Comparison of ENCODE assay signal across 1 mouse cellular context in the genomic region with DNA sequence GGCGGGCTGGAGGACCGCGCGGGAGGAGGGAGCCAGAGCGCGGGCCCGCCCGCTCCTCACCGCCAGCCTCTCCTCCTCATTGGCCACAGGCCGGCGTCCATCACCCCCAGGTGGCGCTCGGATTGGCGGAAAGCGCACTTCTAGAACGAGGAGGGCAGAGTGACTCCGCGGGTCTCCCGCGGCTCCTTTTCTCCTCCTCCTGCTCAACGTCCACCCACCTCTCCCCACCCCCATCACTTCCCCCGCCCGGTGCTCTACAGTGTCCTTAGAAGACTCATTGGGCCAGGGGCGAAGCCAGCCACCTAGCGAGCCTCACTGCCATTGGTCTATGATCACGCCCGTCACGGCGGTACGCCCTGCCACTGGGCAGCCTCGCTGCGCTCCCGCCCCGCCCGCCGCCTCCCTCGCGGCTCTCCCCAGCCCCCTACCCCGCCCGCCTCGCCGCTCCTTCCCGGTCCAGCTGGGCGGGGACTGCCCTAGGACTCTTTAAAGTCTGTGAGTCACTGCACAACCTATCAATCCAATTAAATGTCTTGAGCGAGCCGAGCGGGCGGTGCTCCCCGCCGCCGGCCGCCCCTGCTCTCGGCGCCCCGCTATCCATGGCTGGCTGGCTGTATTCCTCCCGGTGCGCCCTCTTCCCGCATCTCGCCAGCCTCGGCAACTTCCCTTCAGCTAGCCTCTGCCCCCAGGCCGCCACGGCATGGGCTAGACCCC.
TF ChIP-seq lines count a peak whose summit lies in the region.

A gene (plus strand): TSS at position 515 of the 714 bp plus-strand sequence.

TF ChIP-seq in CH12.LX, 34 proteins besides CTCF, POLR2A, EP300 and RAD21 (continued from another document):
- TF ChIP-seq USF2 (conservative IDR thresholded peaks at IDR 0.05; ENCODE audit: low read depth, low read length) = no peak
- peak; percentile 96 for TF ChIP-seq CHD2 (IDR thresholded peaks at IDR 0.05; ENCODE audit: low read length)
- TF ChIP-seq PAX5 (IDR thresholded peaks at IDR 0.05; ENCODE audit: low read length) = no peak
- peak; percentile 31; the same call in 1 of the 2 replicates for TF ChIP-seq MAX (IDR thresholded peaks at IDR 0.05; ENCODE audit: low read length)
- no peak for TF ChIP-seq JUN (IDR thresholded peaks at IDR 0.05; ENCODE audit: insufficient read depth, low read depth, low read length)
- peak; percentile 69 for TF ChIP-seq ELF1 (IDR thresholded peaks at IDR 0.05; ENCODE audit: low read depth, low read length)
- peak; percentile 72; the same call in 1 of the 2 replicates for TF ChIP-seq TCF12 (IDR thresholded peaks at IDR 0.05; ENCODE audit: low read depth, low read length)
- peak; percentile 69; the same call in 1 of the 2 replicates for TF ChIP-seq E2F4 (IDR thresholded peaks at IDR 0.05; ENCODE audit: insufficient replicate concordance, low read depth, low read length)
- peak; percentile 67; the same call in 1 of the 2 replicates for TF ChIP-seq MXI1 (IDR thresholded peaks at IDR 0.05; ENCODE audit: low read depth, low read length)
- TF ChIP-seq ZMIZ1 (IDR thresholded peaks at IDR 0.05; ENCODE audit: low read depth, low read length) = peak; percentile 86
- no peak for TF ChIP-seq GABPA (IDR thresholded peaks at IDR 0.05; ENCODE audit: insufficient replicate concordance, low read depth, low read length)
- TF ChIP-seq MYC (IDR thresholded peaks at IDR 0.05; ENCODE audit: low read depth, low read length) = no peak
- no peak for TF ChIP-seq POLR2AphosphoS2 (IDR thresholded peaks at IDR 0.05; ENCODE audit: low read depth, low read length)
- TF ChIP-seq JUND (conservative IDR thresholded peaks at IDR 0.05; ENCODE audit: low read depth, low read length) = no peak
- TF ChIP-seq ZKSCAN1 (IDR thresholded peaks at IDR 0.05; ENCODE audit: borderline replicate concordance, low read depth, low read length) = no peak
- TF ChIP-seq NELFE (IDR thresholded peaks at IDR 0.05; ENCODE audit: low read depth, low read length) = peak; percentile 91
- TF ChIP-seq ETS1 (conservative IDR thresholded peaks at IDR 0.05; ENCODE audit: low read depth, low read length) = 0 out of 2 replicates have a peak, but pooled peaks have one; percentile 25
- TF ChIP-seq UBTF (IDR thresholded peaks at IDR 0.05; ENCODE audit: low read depth, low read length) = no peak
- TF ChIP-seq MAFK (IDR thresholded peaks at IDR 0.05; ENCODE audit: insufficient replicate concordance, low read length) = no peak
- no peak for TF ChIP-seq MEF2A (IDR thresholded peaks at IDR 0.05; ENCODE audit: borderline replicate concordance, low read depth, low read length)
TF ChIP-seq in CH12.LX: peak in this region for 18.
